Mouse (Mus musculus): Measurements from ENCODE around the gene Trmt1. TPM values are rescaled to one million over a fixed set of nuclear protein-coding genes. Genes with fewer than 3 reads are reported as not detected.
A peak's percentile ranks its signal among the peaks of the same experiment; 100 is the strongest.

Gene Trmt1
- polyA plus RNA-seq, 1 experiment from 2014 or later: 65.7 TPM

GRCm38 (mm10) chr8:84695140-84695539 is 9.0 kb downstream of the Trmt1 start:
- Histone ChIP-seq H3K4me1 (ENCODE audit: control insufficient read depth, insufficient read depth, low read length) (peaks cover 5% of the 10 kb centered on the region; the same call in 1 of the 2 replicates), H3K9me3 (ENCODE audit: control insufficient read depth, low read depth, low read length) (no peaks in the 10 kb centered on the region), H3K27ac (ENCODE audit: low read length) (no peak overlapping the region), H3K4me2 (replicated peaks; ENCODE audit: low read depth, low read length) (no peak overlapping the region), H3K27me3 (ENCODE audit: control insufficient read depth, insufficient read depth, low read length) (no peaks in the 10 kb centered on the region), H3K36me3 (ENCODE audit: control insufficient read depth, insufficient read depth, low read length) (peaks cover 53% of the 10 kb centered on the region), H3K9ac (replicated peaks; ENCODE audit: low read depth, low read length) (no peak overlapping the region), H3K4me3 (ENCODE audit: low read depth, low read length) (no peak overlapping the region)
- no peak for ATAC-seq (ENCODE audit: insufficient number of reproducible peaks, insufficient read depth, low FRiP score, low read depth)
- WGBS: 88% methylated on average over 6 of the region's 6 CpGs

GRCm38 (mm10) chr8:84697166-84698130 is 11.3 kb downstream of the Trmt1 start:
- Histone ChIP-seq H3K27ac (ENCODE audit: low read length) (no peak overlapping the region), H3K36me3 (ENCODE audit: control insufficient read depth, insufficient read depth, low read length) (peaks cover 41% of the 10 kb centered on the region), H3K4me1 (ENCODE audit: control insufficient read depth, insufficient read depth, low read length) (peaks cover 10% of the 10 kb centered on the region), H3K4me3 (ENCODE audit: low read depth, low read length) (no peak overlapping the region), H3K9ac (replicated peaks; ENCODE audit: low read depth, low read length) (no peak overlapping the region), H3K4me2 (replicated peaks; ENCODE audit: low read depth, low read length) (no peak overlapping the region), H3K27me3 (ENCODE audit: control insufficient read depth, insufficient read depth, low read length) (0 out of 2 replicates have a peak, but pooled peaks cover 3% of the 10 kb centered on the region), H3K9me3 (ENCODE audit: control insufficient read depth, low read depth, low read length) (no peaks in the 10 kb centered on the region)
- WGBS: 91% methylated on average over 14 of the region's 14 CpGs
- ATAC-seq (ENCODE audit: insufficient number of reproducible peaks, insufficient read depth, low FRiP score, low read depth): no peak

- 91% methylated on average over 5 of the region's 5 CpGs for WGBS
- Histone ChIP-seq H3K4me1 (ENCODE audit: control insufficient read depth, insufficient read depth, low read length) (peaks cover 10% of the 10 kb centered on the region), H3K9me3 (ENCODE audit: control insufficient read depth, low read depth, low read length) (no peaks in the 10 kb centered on the region), H3K9ac (replicated peaks; ENCODE audit: low read depth, low read length) (no peak overlapping the region), H3K4me3 (ENCODE audit: low read depth, low read length) (no peak overlapping the region), H3K27ac (ENCODE audit: low read length) (no peak overlapping the region), H3K4me2 (replicated peaks; ENCODE audit: low read depth, low read length) (no peak overlapping the region), H3K27me3 (ENCODE audit: control insufficient read depth, insufficient read depth, low read length) (peaks cover 10% of the 10 kb centered on the region; the same call in 1 of the 2 replicates), H3K36me3 (ENCODE audit: control insufficient read depth, insufficient read depth, low read length) (peaks cover 36% of the 10 kb centered on the region)
- ATAC-seq (ENCODE audit: insufficient number of reproducible peaks, insufficient read depth, low FRiP score, low read depth): no peak
These were observed 12.2 kb downstream of the Trmt1 start for GRCm38 (mm10) chr8:84698288-84698687.

GRCm38 (mm10) chr8:84698929-84699401 is 12.9 kb downstream of the Trmt1 start:
- ATAC-seq (ENCODE audit: insufficient number of reproducible peaks, insufficient read depth, low FRiP score, low read depth): no peak
- no peak overlapping the region for H3K4me3 ChIP-seq (ENCODE audit: low read depth, low read length)
- H3K9me3 ChIP-seq (ENCODE audit: control insufficient read depth, low read depth, low read length): no peaks in the 10 kb centered on the region
- peak overlapping the region; percentile 23; the same call in 1 of the 2 replicates for H3K27ac ChIP-seq (ENCODE audit: low read length)
- no peak overlapping the region for H3K4me2 ChIP-seq (replicated peaks; ENCODE audit: low read depth, low read length)
- WGBS: 86% methylated on average over 9 of the region's 9 CpGs
- H3K36me3 ChIP-seq (ENCODE audit: control insufficient read depth, insufficient read depth, low read length): peaks cover 35% of the 10 kb centered on the region
- no peak overlapping the region for H3K9ac ChIP-seq (replicated peaks; ENCODE audit: low read depth, low read length)
- peaks cover 15% of the 10 kb centered on the region; the same call in 1 of the 2 replicates for H3K27me3 ChIP-seq (ENCODE audit: control insufficient read depth, insufficient read depth, low read length)
- H3K4me1 ChIP-seq (ENCODE audit: control insufficient read depth, insufficient read depth, low read length): peaks cover 12% of the 10 kb centered on the region

- H3K27ac ChIP-seq (ENCODE audit: low read length): no peak overlapping the region
- 60% methylated on average over 7 of the region's 7 CpGs for WGBS
- no peaks in the 10 kb centered on the region for H3K9me3 ChIP-seq (ENCODE audit: control insufficient read depth, low read depth, low read length)
- H3K9ac ChIP-seq (replicated peaks; ENCODE audit: low read depth, low read length): no peak overlapping the region
- ATAC-seq (ENCODE audit: insufficient number of reproducible peaks, insufficient read depth, low FRiP score, low read depth): no peak
- peaks cover 18% of the 10 kb centered on the region for H3K4me1 ChIP-seq (ENCODE audit: control insufficient read depth, insufficient read depth, low read length)
- no peak overlapping the region for H3K4me3 ChIP-seq (ENCODE audit: low read depth, low read length)
- peaks cover 35% of the 10 kb centered on the region for H3K36me3 ChIP-seq (ENCODE audit: control insufficient read depth, insufficient read depth, low read length)
- no peak overlapping the region for H3K4me2 ChIP-seq (replicated peaks; ENCODE audit: low read depth, low read length)
- peaks cover 24% of the 10 kb centered on the region; the same call in 1 of the 2 replicates for H3K27me3 ChIP-seq (ENCODE audit: control insufficient read depth, insufficient read depth, low read length)
These were observed 13.8 kb downstream of the Trmt1 start for GRCm38 (mm10) chr8:84699861-84700322.

- Histone ChIP-seq H3K27ac (ENCODE audit: low read length) (peak overlapping the region; percentile 63; the same call in 1 of the 2 replicates), H3K27me3 (ENCODE audit: control insufficient read depth, insufficient read depth, low read length) (peaks cover 30% of the 10 kb centered on the region; the same call in 1 of the 2 replicates), H3K4me2 (replicated peaks; ENCODE audit: low read depth, low read length) (no peak overlapping the region), H3K4me1 (ENCODE audit: control insufficient read depth, insufficient read depth, low read length) (peaks cover 25% of the 10 kb centered on the region), H3K9me3 (ENCODE audit: control insufficient read depth, low read depth, low read length) (no peaks in the 10 kb centered on the region), H3K9ac (replicated peaks; ENCODE audit: low read depth, low read length) (no peak overlapping the region), H3K4me3 (ENCODE audit: low read depth, low read length) (no peak overlapping the region), H3K36me3 (ENCODE audit: control insufficient read depth, insufficient read depth, low read length) (peaks cover 29% of the 10 kb centered on the region)
- no peak for ATAC-seq (ENCODE audit: insufficient number of reproducible peaks, insufficient read depth, low FRiP score, low read depth)
- 84% methylated on average over 5 of the region's 5 CpGs for WGBS
These were observed 14.4 kb downstream of the Trmt1 start for GRCm38 (mm10) chr8:84700526-84700925.

- H3K4me1 ChIP-seq (ENCODE audit: control insufficient read depth, insufficient read depth, low read length): peaks cover 25% of the 10 kb centered on the region
These were observed 15.1 kb downstream of the Trmt1 start, which contains the start of gene Lyl1 for GRCm38 (mm10) chr8:84700941-84701911. Gene Lyl1, plus strand, starts transcription at chr8:84701457.

More at GRCm38 (mm10) chr8:84700941-84701911, 15.1 kb downstream of the Trmt1 start, which contains the start of gene Lyl1:
- Histone ChIP-seq H3K4me3 (ENCODE audit: low read depth, low read length) (peak within 1 kb of the TSS; percentile 17), H3K27ac (ENCODE audit: low read length) (peak within 1 kb of the TSS; percentile 63; the same call in 1 of the 2 replicates), H3K9me3 (ENCODE audit: control insufficient read depth, low read depth, low read length) (no peaks in the 10 kb centered on the region), H3K4me2 (replicated peaks; ENCODE audit: low read depth, low read length) (peak within 1 kb of the TSS; percentile 13; the same call in 1 of the 2 replicates), H3K27me3 (ENCODE audit: control insufficient read depth, insufficient read depth, low read length) (peaks cover 32% of the 10 kb centered on the region; the same call in 1 of the 2 replicates), H3K9ac (replicated peaks; ENCODE audit: low read depth, low read length) (no peak within 1 kb of the TSS), H3K36me3 (ENCODE audit: control insufficient read depth, insufficient read depth, low read length) (peaks cover 23% of the 10 kb centered on the region)
- peak; percentile 73; the same call in 1 of the 2 replicates for ATAC-seq (ENCODE audit: insufficient number of reproducible peaks, insufficient read depth, low FRiP score, low read depth)
- 11% methylated on average over 34 of the region's 34 CpGs for WGBS
